Mouse (Mus musculus): ENCODE results near the gene Atad5.

DNA sequence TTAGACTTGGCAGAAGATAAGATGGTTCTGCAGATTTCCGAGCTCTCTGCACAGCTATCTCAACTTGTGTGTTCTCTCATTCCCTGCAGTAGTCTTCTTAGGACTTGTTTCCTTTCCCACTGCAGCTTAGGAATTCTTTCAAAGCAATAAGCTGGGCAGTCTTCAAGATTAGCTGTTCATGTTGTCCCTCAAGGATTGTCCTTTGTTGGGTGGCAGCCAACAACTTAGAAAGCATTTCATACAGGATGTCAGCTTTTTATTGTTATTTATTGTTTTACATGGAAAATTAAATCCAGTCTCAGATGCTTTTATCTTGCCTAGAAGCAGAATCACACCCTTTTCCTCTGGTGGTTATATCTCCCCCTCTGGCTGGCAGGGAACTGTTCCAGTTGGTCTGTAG, 27.2 kb downstream of the Atad5 start:
- no peak for TF ChIP-seq CTCF (IDR thresholded peaks at IDR 0.05; ENCODE audit: low read depth)
- no peak for TF ChIP-seq EP300 (optimal IDR thresholded peaks at IDR 0.05)

Measured in stomach, postnatal 0 days (tissue).